Mouse (Mus musculus) central nervous system, embryonic 11.5 days (tissue): ENCODE measurements around the gene Pradc1. TPM values are rescaled to one million over a fixed set of nuclear protein-coding genes. Genes with fewer than 3 reads are reported as not detected.

Experiments used
- polyA plus RNA-seq: library from polyadenylated mRNA; depleted of rRNA; stranded (reverse); fragments of >200 nt; gene quantifications from 2 replicates; pipeline ENCODE4 v1.2.3, GENCODE M21; 2012; rRNA removed

Gene Pradc1
- polyA plus RNA-seq: 16.1 and 22.2 TPM in 2 replicates

GRCm38 (mm10) chr6:85451664-85452410 lies at the start of gene Pradc1:
Gene Pradc1, minus strand, starts transcription at chr6:85451970.

GRCm38 (mm10) chr6:85450697-85451663 lies 790 bp downstream of the Pradc1 start, which contains the start of gene Cct7:
Gene Cct7, plus strand, starts transcription at chr6:85451514.

GRCm38 (mm10) chr6:85431842-85432431 lies 19.8 kb downstream of the Pradc1 start, which contains the start of gene Smyd5:
Gene Smyd5, plus strand, starts transcription at chr6:85431989.

DNA sequence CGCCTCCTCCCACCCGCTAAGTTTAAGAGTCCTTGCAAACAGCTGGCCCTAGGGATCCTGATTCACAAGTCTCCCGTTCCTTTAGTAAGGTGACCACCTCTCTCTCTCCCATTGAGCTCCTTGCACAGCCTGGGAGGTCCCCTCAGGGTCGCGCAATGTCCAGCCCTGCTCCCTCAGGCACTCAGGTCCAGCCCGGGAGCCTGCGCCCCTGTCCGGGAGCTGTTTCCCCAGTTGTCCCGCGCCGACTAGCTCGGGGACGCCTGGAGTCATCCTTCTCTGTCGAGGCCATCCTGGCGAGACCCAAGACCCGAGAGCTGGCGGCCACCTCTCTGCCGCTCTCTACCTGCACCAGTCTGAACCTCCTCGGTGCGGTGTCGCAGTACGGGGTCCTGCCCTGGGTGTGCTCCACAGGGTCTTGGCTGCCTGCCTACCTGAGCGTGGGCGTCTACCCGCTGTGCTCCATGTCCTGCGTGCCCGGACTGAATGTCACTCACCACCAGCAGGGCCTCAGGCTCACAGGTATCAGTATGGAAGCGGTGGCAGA lies 27.9 kb downstream of the Pradc1 start, which contains the start of gene Noto:
Gene Noto (plus strand): TSS at position 51 of the 544 bp plus-strand sequence.

Other genes starting within 250 kb of the Pradc1 start
- 6.1 and 6.3 TPM in 2 replicates for gene Sfxn5, start 118.5 kb downstream of the Pradc1 start, polyA plus RNA-seq
- 5.7 and 7.0 TPM in 2 replicates for gene Rab11fip5, start 77.3 kb downstream of the Pradc1 start, polyA plus RNA-seq
- gene Noto, start 28.1 kb downstream of the Pradc1 start, polyA plus RNA-seq: not detected in 2 replicates
- 63.7 and 90.4 TPM in 2 replicates for gene Smyd5, start 20.0 kb downstream of the Pradc1 start, polyA plus RNA-seq
- 376 and 500 TPM in 2 replicates for gene Cct7, start 456 bp downstream of the Pradc1 start, polyA plus RNA-seq
- 2.9 and 3.3 TPM in 2 replicates for gene Fbxo41, start 51.0 kb upstream of the Pradc1 start, polyA plus RNA-seq
- gene Egr4, start 61.6 kb upstream of the Pradc1 start, polyA plus RNA-seq: 0.05 TPM in 1 of 2 replicates, not detected in the other
- gene Alms1, start 135.6 kb upstream of the Pradc1 start, polyA plus RNA-seq: 7.8 and 9.6 TPM in 2 replicates